Mouse (Mus musculus): ENCODE data around the gene Pstk.

DNA sequence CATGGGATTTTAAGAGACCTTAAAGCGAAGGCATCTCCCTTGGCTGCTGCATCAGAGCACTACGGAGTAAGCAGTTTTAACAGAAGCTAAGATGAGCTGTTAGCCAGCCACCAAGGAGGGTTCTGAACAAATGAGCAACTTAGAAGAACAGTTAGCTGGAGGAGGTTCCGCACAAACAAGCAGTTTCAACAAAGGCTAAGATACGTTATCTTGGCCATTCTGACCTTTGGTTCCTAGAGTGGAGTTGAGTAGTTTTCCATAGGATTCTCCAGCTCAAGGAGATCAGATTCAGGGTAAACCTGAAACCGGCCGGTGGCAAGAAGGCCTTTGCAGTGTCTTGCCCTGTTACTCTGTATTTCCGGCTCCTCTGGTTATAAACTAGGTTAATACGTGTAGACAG, 6.8 kb upstream of the Pstk start:
- TF ChIP-seq CTCF (conservative IDR thresholded peaks at IDR 0.05; ENCODE audit: low read length) (no peak), POU5F1 (IDR thresholded peaks at IDR 0.05; ENCODE audit: borderline replicate concordance, low read length) (no peak)

Data from E14TG2a.4 (cell line).